ENCODE assay signal across 30 mouse cellular contexts in genomic region chr17:42705611-42706010, GRCm38 (mm10). TPM values are rescaled to one million over a fixed set of nuclear protein-coding genes. Genes with fewer than 3 reads are reported as not detected.
"Had no signal": no experiment of that assay in that cellular context is flagged by ENCODE, and none has a peak within 500 bp of the region (broad histone marks: within the 10 kb centered on the region; RNA-seq: fewer than 3 reads in every experiment).

No protein-coding gene starts in this region.

- H3K27ac ChIP-seq: gastrocnemius, adult 2 months; heart, embryonic 10.5 days; hindbrain, embryonic 10.5 days; hindbrain, embryonic 12.5 days; hindbrain, embryonic 14.5 days; intestine, embryonic 15.5 days; layer of hippocampus, adult 2 months; left cerebral cortex, adult 2 months; limb, embryonic 12.5 days; liver, embryonic 13.5 days; liver, embryonic 15.5 days had no signal

- H3K4me2 ChIP-seq: heart, embryonic 12.5 days; hindbrain, embryonic 12.5 days; hindbrain, embryonic 14.5 days; intestine, embryonic 15.5 days; limb, embryonic 12.5 days; liver, embryonic 11.5 days; liver, embryonic 13.5 days; liver, embryonic 15.5 days had no signal

- H3K4me1 ChIP-seq: heart, embryonic 10.5 days; heart, embryonic 12.5 days; hindbrain, embryonic 10.5 days; hindbrain, embryonic 12.5 days; intestine, embryonic 15.5 days; limb, embryonic 12.5 days; liver, embryonic 13.5 days; liver, embryonic 15.5 days had no signal

- H3K9me3 ChIP-seq: heart, embryonic 10.5 days; heart, embryonic 12.5 days; hindbrain, embryonic 10.5 days; hindbrain, embryonic 12.5 days; intestine, embryonic 15.5 days; limb, embryonic 12.5 days; liver, embryonic 13.5 days; liver, embryonic 15.5 days had no signal

- H3K36me3 ChIP-seq: heart, embryonic 10.5 days; heart, embryonic 12.5 days; hindbrain, embryonic 10.5 days; hindbrain, embryonic 12.5 days; intestine, embryonic 15.5 days; limb, embryonic 12.5 days; liver, embryonic 13.5 days; liver, embryonic 15.5 days had no signal

- H3K4me3 ChIP-seq: gastrocnemius, adult 2 months; heart, embryonic 10.5 days; heart, embryonic 12.5 days; hindbrain, embryonic 10.5 days; hindbrain, embryonic 12.5 days; intestine, embryonic 15.5 days; layer of hippocampus, adult 2 months; left cerebral cortex, adult 2 months; limb, embryonic 12.5 days; liver, embryonic 13.5 days; liver, embryonic 15.5 days had no signal

- H3K9ac ChIP-seq: heart, embryonic 12.5 days; hindbrain, embryonic 12.5 days; hindbrain, embryonic 14.5 days; intestine, embryonic 15.5 days; limb, embryonic 12.5 days; liver, embryonic 13.5 days; liver, embryonic 15.5 days had no signal

- ATAC-seq: hindbrain, embryonic 16.5 days; inflammation-experienced regulatory T-cells, adult 6 months; intestine, embryonic 15.5 days; intestine, postnatal 0 days had no signal

- DNase-seq: gastrocnemius, adult 2 months; gastrocnemius, postnatal 10 days; gastrocnemius, postnatal 25 days; heart, adult 18-20 months; heart, postnatal 10 days; heart, postnatal 4 days; kidney, adult 18-20 months; kidney, adult 8-10 months; kidney, postnatal 10 days; kidney, postnatal 25 days; kidney, postnatal 4 days; liver; liver, embryonic 13.5 days had no signal

- H3K27me3 ChIP-seq: heart, embryonic 12.5 days; hindbrain, embryonic 12.5 days; intestine, embryonic 15.5 days; limb, embryonic 12.5 days; liver, embryonic 13.5 days; liver, embryonic 15.5 days had no signal

RNA-seq across cellular contexts. Expression of gene Adgrf4, which starts 13.5 kb away (rescaled TPM):
- total RNA-seq: granulocyte monocyte progenitor cell, adult 5-6 weeks had no signal
- polyA plus RNA-seq: heart, embryonic 10.5 days; heart, embryonic 12.5 days; heart, embryonic 16.5 days; hindbrain, embryonic 10.5 days; inflammation-experienced regulatory T-cells, adult 6 months; kidney, embryonic 14.5 days; liver, embryonic 11.5 days; liver, embryonic 13.5 days; liver, embryonic 15.5 days had no signal

RNA-seq across cellular contexts. Expression of gene Adgrf2, which starts 36.4 kb away (rescaled TPM):
- total RNA-seq: granulocyte monocyte progenitor cell, adult 5-6 weeks had no signal
- polyA plus RNA-seq: hindbrain, embryonic 10.5 days; hindbrain, embryonic 16.5 days; inflammation-experienced regulatory T-cells, adult 6 months; intestine, embryonic 15.5 days; intestine, postnatal 0 days; kidney, embryonic 14.5 days; liver, embryonic 13.5 days; liver, embryonic 15.5 days had no signal
